Mouse (Mus musculus): Measurements from ENCODE around the gene Gstp1.

- no peak for TF ChIP-seq CTCF (conservative IDR thresholded peaks at IDR 0.05; ENCODE audit: insufficient read depth, insufficient read length, low read depth, low read length)
- TF ChIP-seq POLR2A (IDR thresholded peaks at IDR 0.05; ENCODE audit: low read depth, low read length), result no peak
Measured at GRCm38 (mm10) chr19:3999121-3999730, 38.6 kb downstream of the Gstp1 start.

Data from kidney, adult 2 months (tissue).